In genomic region chr2:15049117-15049873, GRCm38 (mm10) we compare ENCODE assay signal across 8 mouse cellular contexts. TPM values are rescaled to one million over a fixed set of nuclear protein-coding genes. Genes with fewer than 3 reads are reported as not detected.
DNase-seq lines count a peak whose midpoint lies in the region; ATAC-seq and TF ChIP-seq lines count a peak whose summit lies in the region.

Gene Arl5b, plus strand, starts transcription at chr2:15049395.

- no peaks in the 10 kb centered on the region for H3K9me3 ChIP-seq in MEL (replicated peaks; ENCODE audit: insufficient read depth, low read length)
- no peaks in the 10 kb centered on the region for H3K9me3 ChIP-seq in forebrain, embryonic 16.5 days (ENCODE audit: control insufficient read depth, low read length)
- no peaks in the 10 kb centered on the region for H3K9me3 ChIP-seq in neural tube, embryonic 15.5 days (replicated peaks)

- peaks cover 2% of the 10 kb centered on the region in 2 experiments; a peak in 3 of 4 replicates for H3K4me1 ChIP-seq in MEL (ENCODE audit: control insufficient read depth in 1 of 2, insufficient read depth in 2 of 2, low read length in 2 of 2)
- no peaks in the 10 kb centered on the region; the same call in 1 of the 2 replicates for H3K4me1 ChIP-seq in cerebellum, adult 2 months (ENCODE audit: control insufficient read depth, insufficient read depth, low read length)
- H3K4me1 ChIP-seq in forebrain, embryonic 16.5 days (replicated peaks; ENCODE audit: control insufficient read depth, insufficient read depth, low read length): peaks cover 9% of the 10 kb centered on the region
- H3K4me1 ChIP-seq in lung, adult 2 months (ENCODE audit: control insufficient read depth, insufficient read depth, low read length): peaks cover 7% of the 10 kb centered on the region; the same call in 1 of the 2 replicates
- peaks cover 16% of the 10 kb centered on the region for H3K4me1 ChIP-seq in neural tube, embryonic 15.5 days

- H3K4me3 ChIP-seq in MEL (ENCODE audit: control insufficient read depth in 1 of 2, insufficient read depth in 1 of 2, low read depth in 2 of 2, low read length in 2 of 2): peak within 1 kb of the TSS; percentile 92 to 100
- peak within 1 kb of the TSS; percentile 66 for H3K4me3 ChIP-seq in cerebellum, adult 2 months (replicated peaks; ENCODE audit: insufficient read depth, low read depth, low read length)
- peak within 1 kb of the TSS; percentile 78 for H3K4me3 ChIP-seq in forebrain, embryonic 16.5 days (replicated peaks; ENCODE audit: low read length)
- peak within 1 kb of the TSS; percentile 78 for H3K4me3 ChIP-seq in layer of hippocampus, adult 2 months
- H3K4me3 ChIP-seq in lung, adult 2 months (replicated peaks; ENCODE audit: extremely low read depth, low read depth, low read length): peak within 1 kb of the TSS; percentile 72
- H3K4me3 ChIP-seq in neural tube, embryonic 15.5 days (replicated peaks): peak within 1 kb of the TSS; percentile 73

- peak within 1 kb of the TSS; percentile 72 for H3K4me2 ChIP-seq in forebrain, embryonic 16.5 days (ENCODE audit: low read length)
- peak within 1 kb of the TSS; percentile 67 for H3K4me2 ChIP-seq in neural tube, embryonic 15.5 days

- TF ChIP-seq CTCF in MEL (IDR thresholded peaks at IDR 0.05 in 2 of 3, conservative IDR thresholded peaks at IDR 0.05 in 1 of 3; ENCODE audit: control insufficient read depth in 1 of 3, insufficient read depth in 1 of 3, low read depth in 2 of 3, low read length in 3 of 3, poor library complexity in 1 of 3, severe bottlenecking in 1 of 3): no peak
- TF ChIP-seq CTCF in cerebellum, adult 2 months (IDR thresholded peaks at IDR 0.05; ENCODE audit: borderline replicate concordance, insufficient read depth, low read depth, low read length): no peak
- peak; percentile 39; the same call in 1 of the 2 replicates for TF ChIP-seq CTCF in layer of hippocampus, adult 2 months (conservative IDR thresholded peaks at IDR 0.05)
- TF ChIP-seq CTCF in lung, adult 2 months (IDR thresholded peaks at IDR 0.05; ENCODE audit: insufficient read depth, low read length): no peak

- peaks cover 3% of the 10 kb centered on the region for H3K79me2 ChIP-seq in MEL (ENCODE audit: control insufficient read depth, insufficient read depth, low read length, poor library complexity)

- TF ChIP-seq RAD21 in MEL (IDR thresholded peaks at IDR 0.05; ENCODE audit: low read depth, low read length): no peak

- H3K27me3 ChIP-seq in MEL (ENCODE audit: control insufficient read depth in 1 of 2, insufficient read depth in 2 of 2, low read length in 2 of 2): no peaks in the 10 kb centered on the region
- H3K27me3 ChIP-seq in cerebellum, adult 2 months (ENCODE audit: control insufficient read depth, insufficient read depth, low read length): no peaks in the 10 kb centered on the region
- no peaks in the 10 kb centered on the region for H3K27me3 ChIP-seq in forebrain, embryonic 16.5 days (replicated peaks; ENCODE audit: control insufficient read depth, insufficient read depth, low read length)
- H3K27me3 ChIP-seq in neural tube, embryonic 15.5 days (replicated peaks): no peaks in the 10 kb centered on the region

- intact Hi-C loops in heart, postnatal 36 days (cut with DNase I): no loop called here

- no peak for TF ChIP-seq EP300 in MEL (IDR thresholded peaks at IDR 0.05; ENCODE audit: low read depth in 1 of 2, low read length in 2 of 2)

- peak; percentile 97 for DNase-seq in MEL (ENCODE audit: low read depth, low spot score)
- DNase-seq in cerebellum, adult 2 months: peak; percentile 94 to 96
- peak; percentile 92 to 96 for DNase-seq in heart, postnatal 36 days
- peak; percentile 96 for DNase-seq in layer of hippocampus, adult 2 months (ENCODE audit: low spot score in 2 of 2)
- DNase-seq in lung, adult 2 months: peak; percentile 92
- DNase-seq in testis, postnatal 10 days (ENCODE audit: low spot score): peak; percentile 92

- peak within 1 kb of the TSS; percentile 84 for H3K27ac ChIP-seq in MEL (ENCODE audit: control insufficient read depth, low read depth, low read length)
- H3K27ac ChIP-seq in cerebellum, adult 2 months (ENCODE audit: insufficient read depth, low read length): no peak within 1 kb of the TSS
- H3K27ac ChIP-seq in forebrain, embryonic 16.5 days (ENCODE audit: low read length): peak within 1 kb of the TSS; percentile 71
- H3K27ac ChIP-seq in layer of hippocampus, adult 2 months: peak within 1 kb of the TSS; percentile 88
- peak within 1 kb of the TSS; percentile 81 for H3K27ac ChIP-seq in neural tube, embryonic 15.5 days (replicated peaks)

- peak; percentile 100 for ATAC-seq in forebrain, embryonic 16.5 days
- peak; percentile 98 for ATAC-seq in neural tube, embryonic 15.5 days (ENCODE audit: low FRiP score)

- 8% methylated on average over 20 of the region's 20 CpGs for WGBS in cerebellum, adult 2 months
- 8% methylated on average over 20 of the region's 20 CpGs for WGBS in forebrain, embryonic 16.5 days
- WGBS in lung, adult 2 months: 5% methylated on average over 20 of the region's 20 CpGs
- WGBS in neural tube, embryonic 15.5 days: 7% methylated on average over 20 of the region's 20 CpGs

- peaks cover 0 to 20% of the 10 kb centered on the region in 2 experiments; a peak in 3 of 4 replicates for H3K36me3 ChIP-seq in MEL (ENCODE audit: control insufficient read depth in 1 of 2, insufficient read depth in 2 of 2, low read length in 2 of 2)
- no peaks in the 10 kb centered on the region for H3K36me3 ChIP-seq in forebrain, embryonic 16.5 days (ENCODE audit: control insufficient read depth, insufficient read depth)
- H3K36me3 ChIP-seq in neural tube, embryonic 15.5 days: no peaks in the 10 kb centered on the region

- H3K9ac ChIP-seq in MEL (ENCODE audit: control insufficient read depth, low read depth, low read length, poor library complexity, severe bottlenecking): peak within 1 kb of the TSS; percentile 93
- peak within 1 kb of the TSS; percentile 66 for H3K9ac ChIP-seq in forebrain, embryonic 16.5 days (replicated peaks; ENCODE audit: low read depth, low read length)
- H3K9ac ChIP-seq in neural tube, embryonic 15.5 days (replicated peaks): peak within 1 kb of the TSS; percentile 62

- peak; percentile 19 to 91; a peak in 2 of 4 replicates for TF ChIP-seq POLR2A in MEL (IDR thresholded peaks at IDR 0.05; ENCODE audit: control insufficient read depth in 1 of 2, insufficient read depth in 1 of 2, low read depth in 1 of 2, low read length in 2 of 2, poor library complexity in 1 of 2)
- peak; percentile 63; the same call in 1 of the 2 replicates for TF ChIP-seq POLR2A in cerebellum, adult 2 months (IDR thresholded peaks at IDR 0.05; ENCODE audit: borderline replicate concordance, insufficient read depth, low read length)
- peak; percentile 74 for TF ChIP-seq POLR2A in lung, adult 2 months (IDR thresholded peaks at IDR 0.05; ENCODE audit: borderline replicate concordance, extremely low read depth, low read depth, low read length)

TF ChIP-seq in MEL, 35 proteins besides CTCF, POLR2A, EP300 and RAD21:
- TF ChIP-seq TCF12 (IDR thresholded peaks at IDR 0.05; ENCODE audit: low read depth, low read length) (peak; percentile 40; the same call in 1 of the 2 replicates), HCFC1 (IDR thresholded peaks at IDR 0.05; ENCODE audit: low read depth, low read length) (peak; percentile 87), USF1 (IDR thresholded peaks at IDR 0.05; ENCODE audit: low read depth, low read length) (peak; percentile 32; the same call in 1 of the 2 replicates), SIN3A (IDR thresholded peaks at IDR 0.05; ENCODE audit: low read length) (peak; percentile 94), ETS1 (IDR thresholded peaks at IDR 0.05; ENCODE audit: low read depth, low read length) (peak; percentile 65), NELFE (IDR thresholded peaks at IDR 0.05; ENCODE audit: low read depth, low read length) (peak; percentile 92), USF2 (IDR thresholded peaks at IDR 0.05; ENCODE audit: borderline replicate concordance in 1 of 2, insufficient read depth in 1 of 2, low read depth in 1 of 2, low read length in 2 of 2) (no peak), KAT2A (conservative IDR thresholded peaks at IDR 0.05; ENCODE audit: low read depth, low read length) (peak; percentile 50), TBP (IDR thresholded peaks at IDR 0.05; ENCODE audit: low read depth, low read length) (peak; percentile 83), BHLHE40 (IDR thresholded peaks at IDR 0.05; ENCODE audit: borderline replicate concordance, low read depth, low read length) (peak; percentile 63; the same call in 1 of the 2 replicates), NRF1 (IDR thresholded peaks at IDR 0.05; ENCODE audit: insufficient read depth, low read depth, low read length, poor library complexity, severe bottlenecking) (0 out of 2 replicates have a peak, but pooled peaks have one; percentile 8), MYC (IDR thresholded peaks at IDR 0.05; ENCODE audit: low read depth, low read length) (peak; percentile 29; the same call in 1 of the 2 replicates), ZNF384 (IDR thresholded peaks at IDR 0.05; ENCODE audit: low read depth, low read length) (no peak), ELF1 (IDR thresholded peaks at IDR 0.05; ENCODE audit: low read depth, low read length) (peak; percentile 88), MXI1 (IDR thresholded peaks at IDR 0.05; ENCODE audit: low read depth, low read length) (peak; percentile 92), MAX (IDR thresholded peaks at IDR 0.05; ENCODE audit: low read length) (peak; percentile 52; the same call in 1 of the 2 replicates), GATA1 (IDR thresholded peaks at IDR 0.05; ENCODE audit: low read depth, low read length) (no peak), ZMIZ1 (IDR thresholded peaks at IDR 0.05; ENCODE audit: low read depth, low read length) (peak; percentile 90), TAL1 (IDR thresholded peaks at IDR 0.05; ENCODE audit: low read length) (no peak), POLR2AphosphoS2 (IDR thresholded peaks at IDR 0.05; ENCODE audit: low read length) (peak; percentile 90; the same call in 1 of the 2 replicates)

RNA-seq across cellular contexts. Expression of gene Arl5b, which starts in this region (rescaled TPM):
- 10.7 and 12.8 TPM in 2 replicates for total RNA-seq in MEL (2012; rRNA removed)
- 10 to 100 TPM in 1 of 2 experiments, not detected in 1; 10.6 TPM for polyA plus RNA-seq in MEL (2012; ENCODE audit: insufficient read depth in 1 of 2, insufficient read length in 2 of 2, low read depth in 1 of 2, low replicate concordance in 2 of 2, missing spikeins in 1 of 2)
- polyA plus RNA-seq in cerebellum, adult 2 months (2012; rRNA removed): 23.3 and 23.7 TPM in 2 replicates
- polyA plus RNA-seq in forebrain, embryonic 16.5 days (2015; fragmentation: Nextera tagmentation; extraction: Ambion mirVana): 34.5 and 36.8 TPM in 2 replicates
- 10 to 100 TPM; 25.8 to 27.8 TPM for total RNA-seq in heart, postnatal 36 days (2021)
- 10 to 100 TPM; 24.9 to 33.6 TPM for total RNA-seq in layer of hippocampus, adult 2 months (2021)
- polyA plus RNA-seq in lung, adult 2 months (2012; rRNA removed): 6.1 and 10.0 TPM in 2 replicates
- 27.8 and 28.4 TPM in 2 replicates for polyA plus RNA-seq in neural tube, embryonic 15.5 days (2015; fragmentation: Nextera tagmentation; extraction: Ambion mirVana)
